Mouse (Mus musculus): Measurements from ENCODE around the gene Numa1.
A peak's percentile ranks its signal among the peaks of the same experiment; 100 is the strongest.
"Not testable (repeated sequence)": the region's sequence is repeated elsewhere in the genome, so short reads cannot be mapped to it uniquely, and the experiment has no call there.

Gene Numa1

DNA sequence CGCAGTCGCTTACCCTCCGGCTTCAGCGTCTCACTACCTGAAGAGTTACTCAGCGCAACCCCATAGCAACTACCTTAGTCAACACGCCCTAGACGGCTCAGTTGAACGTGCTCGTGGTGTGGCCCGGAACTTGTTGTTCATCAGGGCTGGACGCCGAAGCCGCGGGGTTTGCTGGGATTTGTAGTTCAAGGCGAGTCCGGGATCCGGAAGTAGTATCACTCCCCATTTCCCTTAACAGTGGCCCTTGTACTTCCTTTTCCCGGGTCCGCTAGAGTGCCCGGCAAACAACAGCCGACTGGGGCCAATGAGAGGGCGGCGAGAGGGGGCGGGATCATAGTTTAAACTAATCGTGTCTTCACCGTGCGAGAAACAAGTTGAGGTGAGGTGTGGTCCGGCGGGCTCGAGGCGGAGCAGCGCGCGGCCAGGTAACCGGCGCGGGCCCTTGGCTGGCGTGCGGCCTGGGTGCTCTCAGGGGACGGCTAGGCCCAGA is at the start of gene Numa1, which contains the start of gene Lrrc51:
TSS of gene Numa1 (plus strand) at position 361 of the 490 bp plus-strand sequence.
TSS of gene Lrrc51 (minus strand) at position 145 of the 490 bp plus-strand sequence.
- peak; percentile 97 to 99 for DNase-seq

DNA sequence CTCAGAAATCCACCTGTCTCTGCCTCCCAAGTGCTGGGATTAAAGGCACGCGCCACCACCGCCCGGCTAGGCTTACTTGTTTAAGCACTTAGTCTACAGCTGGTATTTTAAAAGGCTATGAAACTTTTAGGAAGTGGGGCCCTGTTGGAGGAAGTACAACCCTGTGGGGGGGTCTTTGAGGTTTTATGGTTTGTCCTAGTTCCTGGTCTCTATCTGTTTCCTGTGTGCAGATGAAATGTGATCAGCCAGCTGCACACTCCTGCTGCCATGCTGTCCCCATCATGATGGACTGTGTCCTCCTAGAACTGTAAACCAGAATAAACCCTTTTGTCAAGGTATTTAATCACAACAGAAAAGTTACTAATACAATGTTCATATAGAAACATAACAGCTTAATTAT is 49.8 kb upstream of the Numa1 start:
- no peak for DNase-seq

DNA sequence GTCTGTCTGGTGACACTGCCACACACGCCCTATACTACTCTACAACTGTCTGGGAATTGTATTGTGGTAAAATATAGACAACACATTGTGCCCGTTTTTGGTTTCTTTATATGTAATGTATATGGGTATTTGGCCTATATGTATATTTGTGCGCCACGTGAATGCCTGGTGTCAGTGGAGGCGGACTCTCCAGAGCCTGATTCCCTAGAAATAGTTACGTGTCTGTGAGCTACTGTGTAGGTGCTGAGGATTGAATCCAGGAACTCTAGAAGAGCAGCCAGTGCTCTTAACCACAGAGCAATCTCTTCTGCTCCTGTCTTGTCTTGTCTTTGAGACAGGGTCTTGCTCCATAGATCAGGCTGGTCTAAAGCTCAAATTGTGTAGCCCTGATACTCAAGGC is 47.6 kb upstream of the Numa1 start:
- no peak for DNase-seq

DNA sequence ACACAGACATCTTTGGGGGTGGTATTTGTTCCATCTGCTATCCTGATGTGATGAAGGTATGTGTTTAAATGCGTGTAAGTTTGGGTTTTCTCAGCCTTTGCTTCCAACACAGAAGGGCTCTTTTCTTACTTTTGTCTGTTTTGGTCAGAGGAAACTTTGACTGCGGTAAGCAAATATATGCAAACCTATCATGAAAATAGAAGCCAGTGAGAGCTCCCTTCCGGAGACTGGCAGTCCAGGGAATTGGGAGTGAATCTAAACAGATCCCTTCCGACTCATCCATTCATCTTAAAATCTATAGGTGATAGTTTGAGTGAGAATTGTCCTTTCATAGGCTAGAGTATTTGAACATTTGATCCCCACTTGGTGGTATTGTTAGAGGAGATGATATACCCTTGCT is 45.5 kb upstream of the Numa1 start:
- DNase-seq, result no peak

DNA sequence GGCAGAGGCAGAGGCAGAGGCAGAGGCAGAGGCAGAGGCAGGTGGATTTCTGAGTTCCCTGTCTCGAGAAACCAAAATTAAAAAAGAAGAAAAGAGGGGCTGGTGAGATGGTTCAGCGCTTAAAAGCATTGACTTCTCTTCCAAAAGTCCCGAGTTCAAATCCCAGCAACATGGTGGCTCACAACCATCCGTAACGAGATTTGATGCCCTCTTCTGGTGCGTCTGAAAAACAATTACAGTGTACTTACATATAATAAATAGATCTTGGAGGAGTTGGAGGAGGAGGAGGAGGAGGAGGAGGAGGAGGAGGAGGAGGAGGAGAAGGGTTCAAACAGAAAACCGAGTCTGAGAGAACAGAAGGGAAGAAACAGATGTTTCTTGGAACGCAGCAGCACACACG is 38.2 kb upstream of the Numa1 start:
- DNase-seq, result no peak

DNA sequence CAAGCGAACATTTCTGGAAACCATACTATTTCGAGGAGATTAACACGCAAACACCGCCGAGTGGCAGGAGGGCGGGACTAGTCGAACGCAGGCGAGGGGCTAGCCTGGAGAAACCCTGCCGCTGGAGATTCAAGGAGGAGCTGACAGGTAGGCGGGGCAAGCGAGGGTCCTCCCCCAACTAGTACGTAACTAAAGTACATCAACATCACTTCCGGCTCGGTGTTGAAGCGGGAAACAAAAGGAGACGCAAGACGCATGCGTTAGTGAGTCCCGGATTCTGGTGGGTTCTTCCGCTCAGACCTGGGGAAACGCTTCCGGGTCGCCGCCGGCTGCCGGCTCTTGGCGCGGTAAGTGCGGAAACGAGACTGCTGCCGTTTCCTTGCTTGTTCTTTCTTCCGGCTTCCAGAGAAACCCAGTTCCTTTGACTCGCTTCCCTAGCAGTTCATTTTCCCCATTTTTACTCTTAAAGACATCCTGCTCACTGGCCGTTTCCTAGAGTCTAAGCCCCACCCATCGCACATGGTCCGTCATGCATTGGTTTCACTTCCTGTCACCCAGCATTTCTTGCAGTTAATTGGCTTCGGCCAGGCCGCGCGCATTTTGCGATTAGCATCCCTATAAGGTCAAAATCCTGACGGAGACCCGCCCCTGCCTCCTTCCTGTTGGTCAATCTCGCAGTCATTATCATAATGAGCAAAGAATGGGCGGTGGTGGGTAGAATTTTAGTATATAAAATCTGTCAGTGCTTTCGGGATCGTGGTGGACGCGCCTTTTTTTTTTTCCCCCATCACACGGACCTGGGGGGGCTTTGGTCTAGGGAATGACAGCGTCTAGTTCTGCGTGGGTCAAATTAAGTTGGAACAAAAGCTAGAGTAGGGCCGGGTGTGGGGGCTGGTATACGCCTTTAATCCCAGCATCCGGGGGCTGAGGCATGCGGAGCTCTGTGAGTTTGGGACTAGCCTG is 37.5 kb upstream of the Numa1 start:
- DNase-seq, result peak; percentile 97 to 99

DNA sequence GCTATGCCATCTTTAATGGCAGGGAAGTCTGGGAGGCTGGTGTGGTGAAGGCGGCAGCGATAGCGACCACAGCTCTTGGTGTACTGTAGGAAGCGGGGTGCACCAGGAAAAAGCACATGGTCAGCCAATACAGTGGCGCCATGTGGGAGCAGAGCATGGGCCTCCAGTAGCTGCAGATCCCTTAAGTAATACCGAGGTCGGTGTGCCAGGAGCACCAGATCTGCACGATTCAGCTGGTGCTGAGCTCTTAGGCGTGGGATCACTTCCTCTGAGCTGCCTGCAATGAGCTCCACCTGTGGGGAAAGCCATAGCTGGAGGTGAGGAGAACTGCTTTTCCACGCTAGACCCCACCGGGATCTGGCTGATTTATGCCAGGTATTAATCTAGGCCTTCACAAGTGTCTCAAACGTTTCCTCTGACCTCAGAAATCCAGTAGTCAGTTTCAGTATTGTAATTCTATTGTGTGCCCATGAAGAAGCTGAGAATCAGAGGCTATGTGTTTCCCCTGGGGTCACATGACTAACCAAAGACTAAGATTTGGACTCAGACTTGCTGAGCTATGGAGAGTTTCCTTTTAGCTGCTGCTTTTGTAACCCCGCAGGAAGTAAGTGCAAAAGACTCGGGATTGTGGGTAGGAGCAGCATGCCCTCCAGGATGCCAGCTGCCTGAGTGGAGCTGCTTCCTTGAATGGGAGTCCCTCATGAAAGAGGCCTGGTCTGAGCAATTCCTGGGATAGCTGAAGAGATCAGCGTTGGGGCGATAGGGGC is 33.4 kb upstream of the Numa1 start:
- DNase-seq, result peak in 1 of 2 experiments; percentile 18

DNA sequence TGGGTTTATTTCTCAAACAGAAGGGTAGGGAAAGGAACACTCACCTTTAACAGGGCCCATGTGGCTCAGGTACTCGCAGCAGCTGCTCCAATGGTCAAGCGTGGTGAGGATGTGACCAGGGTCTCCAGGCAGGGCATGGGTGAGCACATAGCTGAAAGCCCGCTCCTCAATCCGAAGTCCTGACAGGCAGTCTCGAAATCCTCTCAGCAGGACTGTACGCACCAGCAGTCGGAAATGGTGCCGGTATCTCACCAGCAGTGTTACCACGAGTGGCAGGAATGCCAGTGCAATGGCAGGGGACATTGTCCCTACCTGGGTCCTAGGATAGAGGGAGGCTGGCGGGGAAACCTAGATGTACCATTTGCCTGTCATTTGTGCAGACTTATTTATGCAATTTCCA is 31.9 kb upstream of the Numa1 start:
- DNase-seq, result no peak

DNA sequence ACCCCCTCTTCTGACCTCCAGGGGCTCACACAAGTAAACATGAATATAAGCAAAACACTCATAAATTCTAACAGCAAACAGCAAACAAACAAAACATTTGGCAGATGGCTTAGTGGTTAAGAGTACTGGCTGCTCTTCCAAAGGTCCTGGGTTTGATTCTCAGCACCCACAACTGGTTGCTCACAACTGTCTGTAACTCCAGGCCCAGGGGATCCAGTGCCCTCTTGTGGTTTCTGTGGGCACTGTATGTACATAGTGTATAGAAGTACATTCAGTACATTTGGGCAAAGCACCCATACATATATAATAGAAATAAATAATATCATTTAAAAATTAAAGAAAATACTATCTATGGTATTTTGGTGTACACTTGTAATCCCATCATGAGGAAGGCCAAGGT is 31.1 kb upstream of the Numa1 start:
- DNase-seq, result no peak

DNA sequence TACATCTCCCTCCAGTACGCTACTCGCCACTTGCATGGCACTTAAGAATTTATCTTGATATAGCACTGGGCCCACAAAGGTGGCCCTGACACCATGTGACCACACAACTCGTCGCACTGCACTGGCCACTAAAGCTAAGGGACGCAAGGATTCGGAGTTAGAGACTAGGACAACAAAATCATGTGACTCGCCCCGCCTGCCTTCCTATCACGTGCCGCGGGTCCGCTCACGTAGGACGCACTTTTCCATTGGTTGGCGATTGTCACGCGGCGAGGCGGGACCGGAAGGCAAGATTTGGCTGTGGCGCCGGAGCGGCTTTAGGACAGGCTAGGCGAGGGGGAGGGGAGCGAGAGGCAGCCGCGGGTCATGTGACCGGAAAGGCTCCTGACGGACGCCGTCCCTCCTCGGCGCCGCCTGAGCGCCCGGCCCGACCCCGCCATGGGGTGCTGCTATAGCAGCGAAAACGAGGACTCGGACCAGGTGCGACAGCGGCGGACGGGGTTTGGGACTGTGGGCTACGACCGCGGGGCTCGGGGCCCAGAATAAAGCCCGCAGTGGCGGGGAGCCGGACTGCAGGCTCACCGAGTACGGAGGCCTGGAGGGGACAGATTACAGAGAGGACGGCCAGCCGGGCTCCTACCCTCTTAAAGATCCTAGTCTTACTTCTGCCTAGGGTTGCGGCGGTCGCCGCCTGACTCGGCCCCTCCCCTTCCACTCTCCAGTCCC is 28.2 kb upstream of the Numa1 start, which contains the start of gene Lamtor1:
TSS of gene Lamtor1 (plus strand) at position 344 of the 726 bp plus-strand sequence.
- peak; percentile 100 for DNase-seq

DNA sequence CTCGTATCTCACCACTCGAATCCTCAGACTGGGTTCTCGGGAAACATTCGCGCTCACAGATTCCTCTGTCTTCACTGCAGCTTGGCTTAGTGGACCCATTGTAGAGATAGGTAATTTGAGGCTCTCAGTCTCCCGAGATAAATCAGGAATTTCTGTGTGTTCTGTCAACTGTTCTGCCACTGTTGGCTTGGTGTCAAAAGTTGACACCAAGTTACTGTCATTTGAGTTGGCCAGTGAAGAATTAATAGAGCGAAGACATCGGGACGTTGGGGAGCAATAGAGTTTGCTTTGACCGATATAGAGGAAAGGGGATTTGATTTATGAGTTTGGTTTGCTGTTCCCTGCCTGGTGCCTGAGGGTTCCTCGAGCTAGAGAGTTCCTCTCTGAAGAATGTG is 27.6 kb upstream of the Numa1 start, which contains the start of gene Tomt:
TSS of gene Tomt (minus strand) at position 73 of the 395 bp plus-strand sequence.
- DNase-seq, result no peak

DNA sequence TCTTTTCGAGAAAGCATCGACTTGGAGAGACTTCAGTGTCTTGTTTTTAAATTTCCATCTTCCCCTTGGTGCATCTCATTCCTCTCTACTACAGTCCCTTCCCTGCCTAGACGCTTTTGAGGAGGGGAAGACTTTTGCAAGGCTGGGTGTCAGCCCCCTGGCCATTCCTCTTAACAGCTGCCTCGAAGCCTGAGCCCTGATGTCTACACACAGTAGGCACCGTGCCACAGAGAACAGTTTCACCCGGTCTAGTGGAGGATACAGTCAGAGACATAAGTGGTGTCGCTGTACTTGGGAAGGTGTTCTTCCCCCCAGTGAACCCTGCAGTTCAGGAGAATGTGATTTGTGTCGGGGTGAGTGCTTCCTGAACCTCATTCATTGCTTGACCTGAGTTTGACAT is 27.2 kb upstream of the Numa1 start:
- no peak for DNase-seq

DNA sequence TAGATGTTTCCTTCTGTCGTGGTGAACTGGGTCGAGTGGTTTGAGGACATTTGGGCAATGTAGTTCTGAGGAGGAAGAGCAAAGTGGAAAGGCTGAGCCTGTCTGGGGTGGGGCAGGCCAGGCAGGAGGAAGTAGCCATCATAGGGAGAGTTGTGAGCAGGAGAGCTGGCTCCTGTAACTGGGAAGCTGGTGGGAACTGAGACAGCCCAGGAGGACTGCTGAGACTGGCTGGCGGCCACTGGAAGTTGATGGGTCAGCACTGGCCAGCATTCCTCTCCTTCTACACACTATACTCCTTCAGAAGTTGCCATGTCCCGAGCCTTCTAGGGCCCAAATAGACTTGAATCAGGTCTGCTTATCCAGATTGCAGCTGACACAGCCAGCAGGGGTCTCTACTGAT is 25.5 kb upstream of the Numa1 start:
- DNase-seq, result peak; percentile 47 to 54

DNA sequence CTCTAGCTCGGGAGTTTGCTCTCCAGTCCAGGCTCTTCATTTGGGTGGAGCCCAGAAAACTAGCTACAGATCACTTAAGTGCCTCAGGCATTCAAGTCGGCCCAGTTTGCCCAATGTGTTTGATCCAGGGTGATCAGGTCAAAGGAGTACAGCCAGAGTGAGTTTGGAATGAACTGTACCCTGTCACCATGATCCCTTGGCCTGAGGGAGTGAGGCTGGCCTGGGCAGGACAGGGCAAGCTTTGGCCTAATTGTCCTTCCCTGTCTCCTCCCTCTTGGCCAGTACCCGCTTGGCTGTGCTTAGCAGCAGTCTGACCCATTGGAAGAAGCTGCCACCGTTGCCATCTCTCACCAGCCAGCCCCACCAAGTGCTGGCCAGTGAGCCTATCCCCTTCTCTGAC is 23.8 kb upstream of the Numa1 start:
- peak; percentile 25 to 40 for DNase-seq

DNA sequence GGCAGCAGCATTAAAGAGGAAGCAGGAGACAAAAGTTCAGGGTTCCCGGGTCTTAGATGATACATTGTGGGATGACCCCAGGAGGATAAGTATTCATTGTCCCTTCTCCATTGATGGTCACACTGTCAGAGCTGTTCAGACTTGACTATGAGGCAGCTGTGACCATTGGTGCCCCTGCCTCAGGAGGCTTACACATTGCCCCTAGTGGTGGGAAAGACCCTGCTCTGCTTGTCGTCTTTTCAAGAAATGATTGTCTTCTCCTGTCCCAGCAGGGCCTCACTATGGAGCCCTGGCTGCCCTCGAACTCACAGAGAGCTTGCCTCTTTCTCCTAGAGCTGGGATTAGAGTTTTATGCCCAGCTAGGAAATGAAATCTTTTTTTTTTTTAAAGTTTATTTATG is 21.9 kb upstream of the Numa1 start:
- DNase-seq, result no peak

DNA sequence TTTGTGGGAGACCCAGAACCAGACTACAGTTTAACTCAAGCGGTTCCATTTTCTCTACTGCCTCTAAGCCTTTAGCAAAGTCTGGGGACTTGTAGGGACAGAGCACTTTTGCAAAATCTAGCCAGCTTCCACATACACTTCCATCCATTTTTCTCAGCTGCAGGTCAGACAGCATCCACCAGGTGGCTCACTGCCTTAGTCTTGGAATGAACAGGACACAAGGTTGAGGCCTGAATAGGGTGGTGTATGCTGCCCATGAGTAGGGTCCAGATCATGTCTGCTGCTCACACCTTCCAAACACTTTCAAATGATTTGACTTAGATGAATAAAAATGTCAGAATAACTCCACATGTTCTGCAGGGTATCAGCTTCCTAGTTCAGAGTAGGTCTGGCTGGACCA is 15.8 kb upstream of the Numa1 start:
- peak; percentile 63 to 84 for DNase-seq

DNA sequence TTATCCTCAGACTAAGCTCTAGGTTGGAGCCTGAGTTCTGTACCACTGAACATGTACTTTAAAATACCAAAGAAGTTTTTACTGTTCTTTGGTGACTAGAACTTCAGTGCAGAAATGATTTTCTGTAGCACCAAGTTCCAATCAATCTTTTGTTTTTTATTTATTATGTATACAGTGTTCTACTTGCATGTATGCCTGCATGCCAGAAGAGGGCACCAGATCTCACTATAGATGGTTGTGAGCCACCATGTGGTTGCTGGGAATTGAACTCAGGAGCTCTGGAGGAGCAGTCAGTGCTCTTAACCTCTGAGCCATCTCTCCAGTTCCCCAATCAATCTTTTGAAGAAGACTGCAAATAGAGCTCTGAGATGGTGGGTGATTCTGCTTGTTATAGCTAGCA is 8.0 kb upstream of the Numa1 start:
- DNase-seq, result not testable (repeated sequence)

DNA sequence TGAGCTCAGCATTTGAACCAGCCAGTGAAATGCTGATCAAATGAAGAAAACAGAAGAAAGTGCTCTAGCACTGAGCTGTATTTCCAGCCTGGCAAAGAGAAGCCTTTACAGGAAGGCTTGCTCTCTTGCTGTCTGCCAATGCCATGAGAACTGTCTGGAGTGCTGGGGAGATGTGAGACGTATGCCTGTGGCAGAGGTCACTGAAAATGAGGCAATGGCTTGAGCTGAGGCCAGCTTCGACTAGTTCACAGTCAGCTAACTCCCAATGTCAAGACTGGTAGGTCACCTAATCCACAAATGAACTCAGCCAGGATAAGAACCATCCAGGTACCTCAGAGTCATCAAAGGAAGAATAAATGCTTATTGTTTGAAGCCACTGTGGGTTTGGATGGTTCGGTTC is 5.8 kb upstream of the Numa1 start:
- no peak for DNase-seq

DNA sequence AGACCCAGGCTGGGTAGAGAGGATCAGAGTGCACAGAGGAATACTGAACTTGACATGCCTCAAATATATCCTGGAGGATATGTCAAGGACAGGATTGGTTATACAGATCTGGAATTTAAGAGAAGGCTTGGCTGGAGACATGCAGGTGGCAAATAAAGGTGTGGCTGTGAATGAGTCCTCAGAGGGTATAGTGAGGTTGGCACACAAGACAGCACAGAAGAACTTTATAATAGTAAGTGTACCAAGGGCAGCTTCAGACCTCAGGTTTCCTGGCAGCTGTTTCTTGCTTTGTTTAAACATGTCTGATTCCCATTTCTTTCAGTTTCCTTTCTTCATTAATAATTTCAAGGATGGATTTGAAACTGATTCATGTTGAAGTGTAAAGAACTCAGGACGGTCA is 1.4 kb upstream of the Numa1 start:
- no peak for DNase-seq

DNA sequence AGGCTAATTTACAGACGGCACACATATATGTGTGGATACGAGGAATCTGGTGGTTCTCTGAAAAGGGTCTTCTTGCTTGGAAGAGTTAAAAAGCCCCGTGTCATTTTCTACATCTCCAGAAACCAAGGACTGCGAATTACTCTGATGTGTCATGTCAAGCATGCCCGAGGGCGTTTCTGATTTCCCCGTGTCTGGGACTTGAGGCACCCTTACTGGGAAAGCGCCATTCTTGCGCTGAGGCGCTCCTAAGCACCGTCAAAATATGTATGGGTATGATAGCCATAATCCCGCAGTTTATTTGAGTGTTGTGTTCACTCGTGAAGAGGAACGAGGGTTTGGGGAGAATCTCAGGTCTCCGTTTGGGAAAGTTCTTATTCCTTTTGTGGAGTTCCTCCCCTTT is 611 bp upstream of the Numa1 start:
- peak in 1 of 2 experiments; percentile 45 for DNase-seq

DNA sequence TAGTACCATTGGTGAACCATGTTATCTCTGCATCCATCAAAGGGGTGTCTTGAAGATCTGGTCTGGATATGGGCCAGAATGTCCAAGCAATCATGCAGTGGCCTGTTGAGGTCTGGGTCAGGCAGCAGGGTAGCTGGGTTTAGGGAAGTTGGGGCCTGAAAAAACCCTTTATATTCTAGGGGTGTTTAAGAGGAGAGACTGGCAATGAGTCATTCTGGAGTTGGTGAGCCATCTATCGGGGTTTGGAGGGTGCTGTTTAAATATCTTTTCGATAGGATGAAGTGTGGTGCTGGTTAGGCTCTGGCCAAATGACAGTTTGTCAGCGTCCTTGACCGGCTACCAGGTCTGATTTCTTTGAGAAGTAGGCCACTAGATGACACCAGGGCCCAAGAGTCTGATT is 2.0 kb downstream of the Numa1 start:
- DNase-seq, result no peak

DNA sequence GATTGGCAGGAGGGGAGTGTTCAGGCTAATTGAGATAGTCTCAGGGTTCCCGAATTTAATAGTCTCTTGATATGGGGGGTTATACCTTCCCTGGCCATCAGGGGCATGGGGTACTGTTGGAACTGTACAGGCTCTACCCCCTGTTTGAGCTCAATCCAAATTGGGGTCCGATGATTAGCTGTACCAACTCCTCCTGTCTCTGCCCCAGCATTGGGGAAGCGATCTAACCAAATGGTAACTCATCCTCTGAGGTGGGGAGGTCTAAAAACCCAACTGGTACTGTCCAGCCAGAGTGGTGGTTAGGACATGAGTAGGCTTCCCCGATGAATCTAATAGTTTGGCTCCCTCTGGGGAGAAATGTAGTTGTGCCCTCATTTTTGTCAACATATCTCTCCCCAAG is 3.1 kb downstream of the Numa1 start:
- no peak for DNase-seq

DNA sequence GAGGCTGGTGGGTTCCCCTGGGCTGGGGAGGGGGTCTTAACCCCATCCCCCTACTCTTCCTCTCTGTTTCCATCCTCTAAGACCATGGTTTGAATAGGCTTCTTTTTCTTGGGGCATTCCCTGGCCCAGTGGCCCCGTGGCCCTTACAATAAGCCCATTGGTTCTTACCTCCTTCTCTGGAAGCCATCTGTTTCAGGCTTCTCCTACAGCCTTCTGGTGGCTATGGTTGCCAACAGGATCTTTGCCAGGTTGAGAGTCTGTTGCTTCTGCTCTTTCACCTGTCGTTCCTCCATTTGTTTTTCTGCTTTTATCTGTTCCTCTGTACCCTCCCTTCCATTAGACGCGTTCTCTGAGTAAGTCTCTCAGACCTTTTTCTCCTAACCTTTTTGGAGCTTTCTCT is 3.7 kb downstream of the Numa1 start:
- DNase-seq, result peak in 1 of 2 experiments; percentile 19

All from kidney, postnatal 36 days (tissue).